In the genomic region with DNA sequence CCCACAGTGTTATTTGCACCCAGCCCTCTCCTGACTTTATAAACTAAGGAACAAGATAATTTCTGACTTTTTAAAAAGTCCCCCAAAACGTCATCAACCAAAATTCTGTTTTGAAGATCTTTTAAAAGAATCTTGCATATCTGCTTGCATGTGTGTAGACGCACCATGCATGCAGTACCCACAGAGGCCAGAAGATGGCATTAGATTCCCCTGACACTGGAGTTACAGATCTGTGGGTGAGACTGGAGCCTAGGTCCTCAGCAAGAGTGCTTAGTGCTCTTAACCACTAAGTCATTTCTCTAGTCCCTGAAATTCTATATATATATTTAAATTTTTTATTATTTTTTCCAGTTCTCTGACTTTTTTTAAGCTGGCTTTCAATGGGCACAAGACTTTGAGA, we compare ENCODE assay signal across 10 mouse cellular contexts.
A peak's percentile ranks its signal among the peaks of the same experiment; 100 is the strongest.
DNase-seq lines count a peak whose midpoint lies in the region; ATAC-seq and TF ChIP-seq lines count a peak whose summit lies in the region.
"Had no signal": no experiment of that assay in that cellular context is flagged by ENCODE, and none has a peak within 500 bp of the region (broad histone marks: within the 10 kb centered on the region; RNA-seq: fewer than 3 reads in every experiment).

No protein-coding gene starts in this region.

- no peaks in the 10 kb centered on the region for H3K4me1 ChIP-seq in forebrain, embryonic 10.5 days
- H3K4me1 ChIP-seq in forebrain, embryonic 13.5 days: no peaks in the 10 kb centered on the region
- H3K4me1 ChIP-seq in midbrain, embryonic 14.5 days (ENCODE audit: control insufficient read depth, insufficient read depth, low read length): no peaks in the 10 kb centered on the region
- H3K4me1 ChIP-seq in midbrain, embryonic 13.5 days (replicated peaks): no peaks in the 10 kb centered on the region
- H3K4me1 ChIP-seq in bone marrow, adult 2 months (ENCODE audit: control insufficient read depth, insufficient read depth, low read length): no peaks in the 10 kb centered on the region
- H3K4me1 ChIP-seq in liver, postnatal 0 days (ENCODE audit: insufficient read depth): no peaks in the 10 kb centered on the region
- H3K4me1 ChIP-seq: megakaryocyte, embryonic 14.5 days had no signal

- H3K9me3 ChIP-seq in forebrain, embryonic 10.5 days: no peaks in the 10 kb centered on the region
- H3K9me3 ChIP-seq in forebrain, embryonic 13.5 days (replicated peaks): no peaks in the 10 kb centered on the region
- no peaks in the 10 kb centered on the region for H3K9me3 ChIP-seq in midbrain, embryonic 14.5 days (ENCODE audit: control insufficient read depth, low read length)
- no peaks in the 10 kb centered on the region for H3K9me3 ChIP-seq in midbrain, embryonic 13.5 days
- H3K9me3 ChIP-seq in liver, postnatal 0 days (ENCODE audit: low read length): no peaks in the 10 kb centered on the region
- H3K9me3 ChIP-seq: megakaryocyte, embryonic 14.5 days had no signal

- WGBS in forebrain, embryonic 10.5 days: 37% methylated on average over 2 of the region's 2 CpGs
- WGBS in forebrain, embryonic 13.5 days: 28% methylated on average over 2 of the region's 2 CpGs
- WGBS in midbrain, embryonic 14.5 days: 52% methylated on average over 2 of the region's 2 CpGs
- WGBS in midbrain, embryonic 13.5 days: 38% methylated on average over 2 of the region's 2 CpGs
- WGBS in bone marrow, adult 2 months: 54% methylated on average over 2 of the region's 2 CpGs
- 41% methylated on average over 2 of the region's 2 CpGs for whole genome bisulfite sequencing in liver, postnatal 0 days (ENCODE audit: insufficient replicate concordance)

- no peaks in the 10 kb centered on the region for H3K36me3 ChIP-seq in forebrain, embryonic 10.5 days (replicated peaks)
- no peaks in the 10 kb centered on the region for H3K36me3 ChIP-seq in forebrain, embryonic 13.5 days (ENCODE audit: poor library complexity, severe bottlenecking)
- H3K36me3 ChIP-seq in midbrain, embryonic 14.5 days (ENCODE audit: control insufficient read depth, insufficient read depth, low read length): no peaks in the 10 kb centered on the region
- no peaks in the 10 kb centered on the region for H3K36me3 ChIP-seq in midbrain, embryonic 13.5 days
- H3K36me3 ChIP-seq in liver, postnatal 0 days (replicated peaks; ENCODE audit: insufficient read depth, low read length): no peaks in the 10 kb centered on the region

- no peak overlapping the region for H3K9ac ChIP-seq in forebrain, embryonic 13.5 days
- H3K9ac ChIP-seq in midbrain, embryonic 14.5 days (replicated peaks; ENCODE audit: low read length): no peak overlapping the region
- H3K9ac ChIP-seq in midbrain, embryonic 13.5 days (replicated peaks): no peak overlapping the region
- no peak overlapping the region for H3K9ac ChIP-seq in liver, postnatal 0 days (replicated peaks)

- H3K4me2 ChIP-seq in forebrain, embryonic 13.5 days: no peak overlapping the region
- no peak overlapping the region for H3K4me2 ChIP-seq in midbrain, embryonic 14.5 days (ENCODE audit: low read length)
- H3K4me2 ChIP-seq in midbrain, embryonic 13.5 days (replicated peaks): no peak overlapping the region
- H3K4me2 ChIP-seq in liver, postnatal 0 days (ENCODE audit: low read depth, low read length): no peak overlapping the region

- H3K27ac ChIP-seq in forebrain, embryonic 10.5 days: no peak overlapping the region
- H3K27ac ChIP-seq in forebrain, embryonic 13.5 days: no peak overlapping the region
- H3K27ac ChIP-seq in midbrain, embryonic 14.5 days (replicated peaks; ENCODE audit: low read depth, low read length): no peak overlapping the region
- H3K27ac ChIP-seq in midbrain, embryonic 13.5 days: no peak overlapping the region
- no peak overlapping the region for H3K27ac ChIP-seq in bone marrow, adult 2 months (ENCODE audit: control insufficient read depth, insufficient read depth, low read depth, low read length, poor library complexity)
- H3K27ac ChIP-seq in liver, postnatal 0 days (ENCODE audit: low read depth): no peak overlapping the region

- no peak overlapping the region for H3K4me3 ChIP-seq in forebrain, embryonic 10.5 days
- H3K4me3 ChIP-seq in forebrain, embryonic 13.5 days: no peak overlapping the region
- H3K4me3 ChIP-seq in midbrain, embryonic 14.5 days (replicated peaks; ENCODE audit: low read depth, low read length): no peak overlapping the region
- no peak overlapping the region for H3K4me3 ChIP-seq in midbrain, embryonic 13.5 days (replicated peaks)
- H3K4me3 ChIP-seq in bone marrow, adult 2 months (replicated peaks; ENCODE audit: control insufficient read depth, low read depth, low read length): no peak overlapping the region
- H3K4me3 ChIP-seq in liver, postnatal 0 days (ENCODE audit: low read depth, low read length): no peak overlapping the region
- H3K4me3 ChIP-seq: megakaryocyte, embryonic 14.5 days had no signal

- no peak for TF ChIP-seq POLR2A in bone marrow, adult 2 months (IDR thresholded peaks at IDR 0.05; ENCODE audit: borderline replicate concordance, control insufficient read depth, low read depth, low read length)

- TF ChIP-seq CTCF in bone marrow, adult 2 months (IDR thresholded peaks at IDR 0.05; ENCODE audit: control insufficient read depth, insufficient read depth, low read length): peak; percentile 35; the same call in 1 of the 2 replicates
- peak; percentile 69 for TF ChIP-seq CTCF in liver, postnatal 0 days (IDR thresholded peaks at IDR 0.05; ENCODE audit: low read depth)

- no peaks in the 10 kb centered on the region for H3K27me3 ChIP-seq in forebrain, embryonic 10.5 days (ENCODE audit: poor library complexity, severe bottlenecking)
- H3K27me3 ChIP-seq in forebrain, embryonic 13.5 days: 0 out of 2 replicates have a peak, but pooled peaks cover 3% of the 10 kb centered on the region
- H3K27me3 ChIP-seq in midbrain, embryonic 14.5 days (ENCODE audit: control insufficient read depth, insufficient read depth, low read length): no peaks in the 10 kb centered on the region
- no peaks in the 10 kb centered on the region for H3K27me3 ChIP-seq in midbrain, embryonic 13.5 days
- no peaks in the 10 kb centered on the region for H3K27me3 ChIP-seq in liver, postnatal 0 days (ENCODE audit: insufficient read depth, low read length)
- H3K27me3 ChIP-seq: CH12.LX had no signal

- DNase-seq in forebrain, embryonic 10.5 days (ENCODE audit: extremely low spot score, low spot score): peak; percentile 66
- DNase-seq in midbrain, embryonic 14.5 days: peak; percentile 56
- peak; percentile 63 for DNase-seq in liver, postnatal 0 days
- DNase-seq in testis, postnatal 14 days (ENCODE audit: low spot score): peak; percentile 33

- ATAC-seq in forebrain, embryonic 13.5 days: no peak
- no peak for ATAC-seq in midbrain, embryonic 14.5 days (ENCODE audit: low FRiP score, low TSS enrichment)
- ATAC-seq in midbrain, embryonic 13.5 days: no peak
- peak; percentile 68 for ATAC-seq in granulocyte monocyte progenitor cell, adult 5-6 weeks (replicated peaks; ENCODE audit: poor library complexity, severe bottlenecking)
- no peak for ATAC-seq in liver, postnatal 0 days

- no peak for TF ChIP-seq EP300 in liver, postnatal 0 days (IDR thresholded peaks at IDR 0.05; ENCODE audit: low read depth)
